Mouse (Mus musculus) layer of hippocampus, postnatal 25 days (tissue): ENCODE data around the gene Alg13. TPM values are rescaled to one million over a fixed set of nuclear protein-coding genes. Genes with fewer than 3 reads are reported as not detected.

ENCODE experiments used
- microRNA-seq, 2 experiments: library from miRNA; unstranded; fragments of <30 nt; microRNA quantifications; one replicate each; pipeline ENCODE4 v1.2.0; 2021
- total RNA-seq, 2 experiments: library from RNA; stranded (reverse); gene quantifications; 2 replicates each; pipeline ENCODE4 v1.2.3; 2021

Gene Alg13
- total RNA-seq, 2 experiments from 2014 or later = 9.9 to 10.8 TPM

Small RNAs within 50 kb of the gene (microRNA-seq; reads per million reads assigned to microRNA genes)
- 0 reads per million in 2 experiments for gene Mir680-2

Other genes with a start within 250 kb of the Alg13 start
- gene A730046J19Rik, start 164.1 kb upstream of the Alg13 start, total RNA-seq = under 1 TPM; 0.09 to 0.17 TPM
- not detected for gene Trpc5os, start 138.8 kb downstream of the Alg13 start, total RNA-seq